Mouse (Mus musculus): Measurements from ENCODE around the gene Gm5728. TPM values are rescaled to one million over a fixed set of nuclear protein-coding genes. Genes with fewer than 3 reads are reported as not detected.
"Not testable (repeated sequence)": the region's sequence is repeated elsewhere in the genome, so short reads cannot be mapped to it uniquely, and the experiment has no call there.

The Gm5728 gene
- not detected in 2 replicates for total RNA-seq (2012; rRNA removed)

GRCm38 (mm10) chr7:20375310-20375709 is at the start of gene Gm5728:
TSS of gene Gm5728 (minus strand) at chr7:20375410.
- in situ Hi-C loops (cut with MboI; ENCODE audit: low sequenced_read_pairs in 2 of 2, unreplicated experiment in 2 of 2); DNase-seq (ENCODE audit: low read depth, low spot score): not testable (repeated sequence)

GRCm38 (mm10) chr7:20417642-20418041 is 42.4 kb upstream of the Gm5728 start, which contains the start of gene Vmn1r100:
TSS of gene Vmn1r100 (plus strand) at chr7:20417942.
- H3K4me3 ChIP-seq (ENCODE audit: insufficient read depth in 1 of 2, low read depth in 1 of 2, low read length in 2 of 2, poor library complexity in 1 of 2, severe bottlenecking in 1 of 2); in situ Hi-C loops (cut with MboI; ENCODE audit: low sequenced_read_pairs in 2 of 2, unreplicated experiment in 2 of 2); H3K9me3 ChIP-seq (ENCODE audit: control insufficient read depth, insufficient read depth, low read depth, low read length); H3K27ac ChIP-seq (ENCODE audit: insufficient read depth, low read depth, low read length, poor library complexity, severe bottlenecking); DNase-seq (ENCODE audit: low read depth, low spot score); H3K9ac ChIP-seq (ENCODE audit: insufficient read depth, low read depth, low read length, poor library complexity, severe bottlenecking); H3K36me3 ChIP-seq (ENCODE audit: control insufficient read depth, insufficient read depth, low read length, poor library complexity, severe bottlenecking); H3K4me1 ChIP-seq (ENCODE audit: control insufficient read depth in 2 of 2, insufficient read depth in 2 of 2, low read length in 2 of 2, poor library complexity in 1 of 2): not testable (repeated sequence)

More at GRCm38 (mm10) chr7:20375310-20375709, at the start of gene Gm5728:
- H3K9ac ChIP-seq (ENCODE audit: insufficient read depth, low read depth, low read length, poor library complexity, severe bottlenecking); H3K36me3 ChIP-seq (ENCODE audit: control insufficient read depth, insufficient read depth, low read length, poor library complexity, severe bottlenecking); H3K4me1 ChIP-seq (ENCODE audit: control insufficient read depth in 2 of 2, insufficient read depth in 2 of 2, low read length in 2 of 2, poor library complexity in 1 of 2); H3K9me3 ChIP-seq (ENCODE audit: control insufficient read depth, insufficient read depth, low read depth, low read length); H3K4me3 ChIP-seq (ENCODE audit: insufficient read depth in 1 of 2, low read depth in 1 of 2, low read length in 2 of 2, poor library complexity in 1 of 2, severe bottlenecking in 1 of 2); H3K27ac ChIP-seq (ENCODE audit: insufficient read depth, low read depth, low read length, poor library complexity, severe bottlenecking): not testable (repeated sequence)

- H3K9ac ChIP-seq (ENCODE audit: insufficient read depth, low read depth, low read length, poor library complexity, severe bottlenecking); H3K9me3 ChIP-seq (ENCODE audit: control insufficient read depth, insufficient read depth, low read depth, low read length); in situ Hi-C loops (cut with MboI; ENCODE audit: low sequenced_read_pairs in 2 of 2, unreplicated experiment in 2 of 2); DNase-seq (ENCODE audit: low read depth, low spot score); H3K36me3 ChIP-seq (ENCODE audit: control insufficient read depth, insufficient read depth, low read length, poor library complexity, severe bottlenecking); H3K4me1 ChIP-seq (ENCODE audit: control insufficient read depth in 2 of 2, insufficient read depth in 2 of 2, low read length in 2 of 2, poor library complexity in 1 of 2); H3K4me3 ChIP-seq (ENCODE audit: insufficient read depth in 1 of 2, low read depth in 1 of 2, low read length in 2 of 2, poor library complexity in 1 of 2, severe bottlenecking in 1 of 2); H3K27ac ChIP-seq (ENCODE audit: insufficient read depth, low read depth, low read length, poor library complexity, severe bottlenecking): not testable (repeated sequence)
Observed at GRCm38 (mm10) chr7:20333965-20334364, 41.2 kb downstream of the Gm5728 start, which contains the start of gene Gm4133. TSS of gene Gm4133 (minus strand) at chr7:20334065.

Other genes with a start within 250 kb of the Gm5728 start
- gene Vmn1r93, start 236.3 kb downstream of the Gm5728 start, total RNA-seq (2012; rRNA removed): not detected in 2 replicates
- not detected in 2 replicates for gene Vmn1r94, start 207.0 kb downstream of the Gm5728 start, total RNA-seq (2012; rRNA removed)
- gene Vmn1r95, start 181.7 kb downstream of the Gm5728 start, total RNA-seq (2012; rRNA removed): not detected in 2 replicates
- gene Gm6164, start 169.8 kb downstream of the Gm5728 start, total RNA-seq (2012; rRNA removed): not detected in 2 replicates
- not detected in 2 replicates for gene Gm4498, start 141.6 kb downstream of the Gm5728 start, total RNA-seq (2012; rRNA removed)
- not detected in 2 replicates for gene Gm5890, start 112.6 kb downstream of the Gm5728 start, total RNA-seq (2012; rRNA removed)
- gene Gm4133, start 41.3 kb downstream of the Gm5728 start, total RNA-seq (2012; rRNA removed): not detected in 2 replicates
- not detected in 2 replicates for gene Vmn1r100, start 42.5 kb upstream of the Gm5728 start, total RNA-seq (2012; rRNA removed)
- gene Vmn1r101, start 67.2 kb upstream of the Gm5728 start, total RNA-seq (2012; rRNA removed): not detected in 2 replicates
- gene Gm10670, start 99.5 kb upstream of the Gm5728 start, total RNA-seq (2012; rRNA removed): not detected in 2 replicates
- gene Vmn1r103, start 135.1 kb upstream of the Gm5728 start, total RNA-seq (2012; rRNA removed): not detected in 2 replicates
- gene Vmn1r104, start 158.4 kb upstream of the Gm5728 start, total RNA-seq (2012; rRNA removed): not detected in 2 replicates
- gene Gm5726, start 170.3 kb upstream of the Gm5728 start, total RNA-seq (2012; rRNA removed): not detected in 2 replicates
- gene Gm4141, start 200.8 kb upstream of the Gm5728 start, total RNA-seq (2012; rRNA removed): not detected in 2 replicates
- gene Gm4513, start 223.6 kb upstream of the Gm5728 start, total RNA-seq (2012; rRNA removed): not detected in 2 replicates

Data from ES-E14 (cell line).